Mouse (Mus musculus): ENCODE results near the gene Hic2.
"Not testable (repeated sequence)": the region's sequence is repeated elsewhere in the genome, so short reads cannot be mapped to it uniquely, and the experiment has no call there.

DNA sequence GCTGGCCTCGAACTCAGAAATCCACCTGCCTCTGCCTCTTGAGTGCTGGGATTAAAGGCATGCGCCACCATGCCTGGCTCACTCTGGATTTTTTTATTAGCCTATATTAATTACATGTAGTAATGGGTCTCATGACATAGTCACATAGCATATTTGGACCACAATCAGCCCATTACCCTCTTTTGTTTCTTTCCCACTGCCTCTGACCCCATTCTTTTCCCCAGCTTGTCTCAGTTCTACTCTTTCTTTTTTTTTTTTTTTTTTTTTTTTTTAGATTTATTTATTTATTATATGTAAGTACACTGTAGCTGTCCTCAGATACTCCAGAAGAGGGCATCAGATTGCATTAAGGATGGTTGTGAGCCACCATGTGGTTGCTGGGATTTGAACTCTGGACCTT is 1.8 kb upstream of the Hic2 start:
- not testable (repeated sequence) for TF ChIP-seq CTCF (IDR thresholded peaks at IDR 0.05; ENCODE audit: low read depth, low read length); POLR2AphosphoS5 (IDR thresholded peaks at IDR 0.05; ENCODE audit: insufficient replicate concordance, low read depth, low read length); TAL1 (conservative IDR thresholded peaks at IDR 0.05; ENCODE audit: low read depth, low read length); GATA1 (IDR thresholded peaks at IDR 0.05; ENCODE audit: borderline replicate concordance, low read length)
